Mouse (Mus musculus) erythroblast, embryonic 14.5 days (primary cell): ENCODE results near the gene Dhrs3.

ENCODE experiments used
- GATA1 ChIP-seq: IDR thresholded peaks from 2 replicates; pipeline ENCODE4 v1.6.1; 2012; ENCODE audit warnings: low read length, inconsistent platforms, mixed read lengths
- TAL1 ChIP-seq: IDR thresholded peaks from 3 replicates; pipeline ENCODE4 v1.6.1; 2012; ENCODE audit warnings: low read length, inconsistent platforms, mixed read lengths

GRCm38 (mm10) chr4:144977057-144977456 is 84.4 kb downstream of the Dhrs3 start:
- TF ChIP-seq TAL1 (no peak), GATA1 (no peak)
